Mouse (Mus musculus): Measurements from ENCODE around the gene Zfp426.

DNA sequence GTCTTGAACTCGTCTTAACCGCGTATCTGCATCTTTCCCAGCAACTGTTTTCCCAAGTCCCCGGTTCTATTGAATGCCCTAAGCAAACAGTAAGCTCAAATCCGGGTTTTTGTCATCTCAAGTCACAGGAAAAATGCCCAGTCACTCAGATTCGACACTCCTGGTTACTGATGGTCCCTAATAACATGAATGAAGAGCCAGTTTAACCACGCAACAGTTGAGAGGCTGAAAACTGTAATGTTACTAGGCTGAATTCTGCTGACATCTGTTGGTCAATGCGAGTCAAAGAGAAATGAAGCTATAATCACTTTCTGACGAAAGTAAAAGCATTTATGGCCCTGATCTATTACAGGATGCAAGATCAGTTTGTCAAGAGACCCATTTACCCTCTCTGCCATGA is 735 bp upstream of the Zfp426 start:
- TF ChIP-seq POLR2A (IDR thresholded peaks at IDR 0.05; ENCODE audit: borderline replicate concordance, control insufficient read depth, low read depth, low read length) (no peak), CTCF (IDR thresholded peaks at IDR 0.05; ENCODE audit: control insufficient read depth, insufficient read depth, low read length) (no peak)

All from bone marrow, adult 2 months (tissue).